Mouse (Mus musculus): ENCODE measurements at regions not wholly inside any gene's neighbourhood (a gene's known extent, or its start where the extent isn't known, plus 50 kb on each side); places are given as distances from the start of the nearest gene placed in this dataset.

DNA sequence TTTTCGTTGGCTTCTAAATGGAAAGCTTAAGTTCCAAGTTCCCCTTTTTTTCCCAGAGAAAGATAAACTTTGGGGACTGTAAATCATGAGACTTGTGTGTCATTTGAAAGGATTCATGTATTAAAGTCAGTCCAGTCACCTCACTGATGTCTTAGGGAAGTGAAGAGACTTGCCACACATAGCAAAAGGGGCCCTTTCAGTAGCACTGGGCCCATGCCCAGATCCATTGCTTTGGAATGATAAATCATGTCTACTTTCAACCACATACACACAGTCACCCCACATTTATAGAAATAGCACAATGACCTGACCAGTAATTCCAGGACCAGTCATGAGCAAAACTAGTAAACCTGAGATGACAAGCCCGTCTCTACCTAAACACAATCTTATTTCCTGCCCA, 133.2 kb upstream of the Clint1 start:
- no peak for TF ChIP-seq SRF (IDR thresholded peaks at IDR 0.05; ENCODE audit: control insufficient read depth, insufficient read length, low read depth)
- no peak for TF ChIP-seq POLR2A (IDR thresholded peaks at IDR 0.05; ENCODE audit: insufficient read length, low read depth)
- TF ChIP-seq POLR2AphosphoS2 (IDR thresholded peaks at IDR 0.05; ENCODE audit: insufficient read length, low read depth), result no peak
- TF ChIP-seq USF1 (IDR thresholded peaks at IDR 0.05; ENCODE audit: low read depth), result no peak
- TF ChIP-seq MYOG (IDR thresholded peaks at IDR 0.05; ENCODE audit: control insufficient read depth in 1 of 3, insufficient read depth in 1 of 3, insufficient read length in 2 of 3, low read depth in 2 of 3), result no peak
- no peak for TF ChIP-seq MAX (IDR thresholded peaks at IDR 0.05; ENCODE audit: low read depth)
- no peak for TF ChIP-seq CEBPB (IDR thresholded peaks at IDR 0.05; ENCODE audit: insufficient read depth, poor library complexity, severe bottlenecking)
